Mouse (Mus musculus): Measurements from ENCODE around the gene Trim2.

The Trim2 gene

DNA sequence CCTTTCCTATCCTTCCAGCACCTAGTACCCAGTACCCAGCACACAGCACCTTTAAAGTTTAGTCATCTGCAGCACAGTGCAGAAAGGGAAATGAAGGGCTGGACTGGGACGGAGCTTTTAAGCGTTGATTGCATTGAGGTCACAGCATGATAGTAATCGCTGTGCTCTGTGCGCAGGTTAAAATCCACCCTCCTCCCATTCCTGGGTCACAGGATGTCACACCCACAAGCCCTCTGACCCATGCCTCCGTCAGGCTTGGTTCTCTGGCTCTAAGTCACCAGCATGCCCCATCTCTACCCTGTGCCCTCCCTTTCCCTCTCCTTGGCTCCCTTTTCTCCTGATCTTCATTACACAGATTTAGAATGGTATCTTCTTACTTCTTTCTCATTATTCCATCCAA lies 20.4 kb downstream of the Trim2 start:
- no peak for DNase-seq (ENCODE audit: low read depth, low spot score)

DNA sequence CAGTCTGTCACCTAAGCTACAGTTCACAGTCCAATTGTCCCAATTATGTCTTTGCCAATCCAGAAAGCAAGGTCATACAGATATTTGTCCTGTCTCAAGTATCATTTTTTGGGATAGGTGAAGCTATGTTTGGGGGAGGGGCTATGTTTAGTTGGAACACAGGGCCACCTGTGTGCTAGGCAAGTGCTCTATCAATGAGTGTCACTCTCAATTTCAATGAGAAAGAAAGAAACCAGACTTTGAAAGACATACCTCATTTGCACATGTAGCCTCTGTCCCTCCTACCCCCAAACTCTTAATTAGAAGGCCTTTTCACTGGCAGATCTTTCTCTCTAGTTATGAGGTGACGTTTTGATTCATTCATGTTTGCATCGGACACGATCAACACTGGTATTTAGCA lies 21.9 kb downstream of the Trim2 start:
- no peak for DNase-seq (ENCODE audit: low read depth, low spot score)

DNA sequence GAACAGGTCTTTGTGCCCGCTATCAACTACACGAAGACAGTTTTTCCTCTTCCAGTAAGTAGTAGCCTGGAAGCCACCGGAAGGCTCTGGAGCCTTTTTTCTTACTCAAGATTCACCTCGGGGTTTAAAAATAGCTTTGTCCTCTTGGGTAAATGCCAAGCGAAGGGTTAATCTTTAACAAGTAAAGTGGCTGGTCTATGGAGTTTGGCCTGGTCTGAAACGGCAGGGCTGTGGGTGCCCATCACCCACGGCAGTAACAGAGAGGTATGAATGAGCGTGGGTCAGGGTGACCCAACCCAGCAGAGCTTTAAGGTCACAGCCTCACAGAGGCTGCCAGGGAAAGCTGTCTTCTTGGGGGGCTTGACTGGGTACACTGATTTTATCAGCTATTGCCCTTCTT lies 23.2 kb downstream of the Trim2 start:
- DNase-seq (ENCODE audit: low read depth, low spot score) = no peak

DNA sequence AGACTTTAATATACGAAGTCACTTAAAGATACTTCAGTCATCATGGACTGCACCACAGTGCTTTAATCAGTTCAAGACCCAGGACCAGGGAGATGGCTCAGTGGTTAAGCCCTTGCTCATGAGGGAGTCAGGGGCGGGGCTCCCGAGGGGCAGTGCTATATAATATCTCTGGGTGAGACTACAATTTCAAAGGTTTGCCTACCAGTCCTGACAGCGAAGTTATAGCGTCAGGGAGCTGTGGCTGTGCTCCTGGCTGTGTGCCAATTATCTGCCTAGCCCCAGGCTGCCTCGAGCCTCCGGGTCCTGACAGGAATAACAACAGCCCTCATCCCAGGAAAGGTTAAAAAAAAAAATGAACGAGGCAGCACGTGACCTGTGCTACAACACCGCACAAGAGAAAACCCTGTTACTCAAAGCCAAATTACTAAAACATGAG lies 24.7 kb downstream of the Trim2 start:
- DNase-seq (ENCODE audit: low read depth, low spot score) = no peak

DNA sequence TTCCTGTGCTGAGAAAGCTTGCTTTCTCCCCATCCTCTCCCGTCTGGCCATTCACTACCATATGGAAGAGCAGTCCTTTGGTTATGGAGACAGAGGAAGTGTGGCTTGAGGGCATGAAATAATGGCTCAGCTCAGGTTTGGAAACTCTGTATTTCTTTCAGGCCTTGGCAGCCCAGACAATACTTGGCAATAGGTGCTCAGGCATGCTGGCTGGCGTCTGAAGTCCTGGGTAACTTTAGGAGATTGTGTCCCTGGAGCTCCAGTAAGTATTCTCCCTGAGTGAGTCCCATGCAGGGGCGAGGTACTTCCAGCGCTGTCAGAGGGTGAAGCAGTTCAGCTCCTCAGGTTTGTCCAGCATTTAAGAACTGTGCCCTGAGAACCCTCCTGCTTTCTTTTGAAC lies 27.9 kb downstream of the Trim2 start:
- no peak for DNase-seq (ENCODE audit: low read depth, low spot score)

DNA sequence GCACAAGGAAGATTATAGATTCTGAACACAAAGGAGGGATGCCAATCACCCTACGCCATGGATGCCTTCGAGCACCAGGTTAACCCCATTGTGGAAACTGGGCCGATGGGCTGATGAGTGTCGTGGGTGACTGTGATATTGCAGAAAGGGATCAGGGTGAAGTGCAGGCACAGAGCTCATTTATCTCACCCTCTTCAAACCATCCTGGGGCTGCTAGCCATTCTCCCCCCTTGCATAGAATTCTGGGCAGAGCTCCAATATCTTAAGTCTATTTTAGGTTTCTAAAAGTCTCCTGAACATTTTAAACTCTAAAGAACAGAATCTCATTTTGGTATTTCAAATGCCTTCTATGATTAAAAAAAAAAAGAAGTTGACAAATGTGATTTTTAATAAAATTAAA lies 31.6 kb downstream of the Trim2 start:
- DNase-seq (ENCODE audit: low read depth, low spot score) = no peak

DNA sequence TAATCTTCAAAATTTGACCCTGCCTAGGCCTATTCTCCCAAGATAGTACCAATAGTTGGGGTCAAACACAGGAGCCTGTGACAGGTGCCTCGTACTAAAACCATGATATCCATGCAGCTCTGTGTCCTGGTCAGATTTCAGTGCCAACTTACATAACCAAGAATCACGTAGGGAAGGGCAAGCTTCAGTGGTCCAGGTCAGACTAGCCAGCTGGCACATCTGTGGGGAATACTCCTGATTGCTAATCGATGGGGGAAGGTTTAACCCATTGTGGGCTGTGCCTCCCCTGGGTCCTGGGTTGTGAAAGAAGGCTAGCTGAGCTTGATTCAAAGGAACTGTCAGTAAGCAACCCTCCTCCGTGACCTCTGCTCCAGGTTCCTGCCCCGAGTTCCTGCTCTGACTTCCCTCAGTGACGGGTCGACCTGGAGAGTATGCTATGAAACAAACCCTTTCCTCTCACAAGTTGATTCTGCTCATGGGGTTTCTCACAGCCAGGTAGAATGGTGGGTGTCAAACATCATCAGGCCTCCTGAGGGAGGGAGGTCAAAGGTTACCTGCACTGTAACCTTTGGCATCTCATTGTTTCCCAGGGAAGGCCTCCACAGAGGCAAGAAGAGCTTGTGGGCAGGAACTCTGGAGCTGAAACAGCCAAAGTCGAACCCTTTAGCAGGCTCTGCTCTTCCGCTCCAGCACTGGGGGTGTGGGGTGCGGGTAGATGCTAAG lies 34.2 kb downstream of the Trim2 start:
- DNase-seq (ENCODE audit: low read depth, low spot score) = no peak

DNA sequence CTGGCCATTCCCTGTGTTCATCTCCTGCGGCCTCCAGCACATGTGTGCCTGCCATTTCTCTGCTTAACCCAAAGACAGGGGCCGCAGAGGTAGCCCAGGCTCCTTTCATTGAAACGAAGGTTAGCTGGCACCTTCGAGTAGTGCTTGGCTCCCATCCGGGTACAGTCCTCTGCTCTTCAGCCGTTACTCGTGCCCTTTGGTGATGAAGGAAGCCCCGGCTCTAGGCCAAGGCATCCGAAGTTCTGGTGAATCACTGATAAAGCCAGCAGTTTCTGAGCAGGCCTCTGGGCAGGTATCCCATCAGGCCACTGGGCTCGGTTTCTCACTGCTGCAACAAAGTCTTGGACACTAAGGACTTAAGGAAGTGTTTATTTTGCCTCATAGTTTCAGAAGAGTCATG lies 34.9 kb downstream of the Trim2 start:
- no peak for DNase-seq (ENCODE audit: low read depth, low spot score)

DNA sequence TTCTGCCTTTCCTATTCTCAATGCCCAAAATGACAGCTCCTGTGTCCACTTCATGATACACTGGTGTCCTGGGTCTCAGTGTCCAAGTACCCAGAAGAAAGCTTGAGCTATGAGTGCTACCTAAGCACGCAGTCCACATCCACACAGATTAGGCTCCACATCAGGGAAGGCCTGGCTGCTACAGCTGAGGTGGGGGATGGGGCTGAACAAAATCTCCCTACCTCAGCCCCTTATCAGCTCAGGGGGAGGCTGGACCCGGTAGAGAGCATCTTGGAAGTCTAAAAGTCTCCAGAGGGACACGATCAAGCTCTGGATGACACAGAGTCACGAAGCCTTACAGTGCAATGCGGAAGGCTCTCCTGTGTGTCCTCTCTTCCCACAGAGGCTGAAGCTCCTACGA lies 35.6 kb downstream of the Trim2 start:
- DNase-seq (ENCODE audit: low read depth, low spot score) = no peak

DNA sequence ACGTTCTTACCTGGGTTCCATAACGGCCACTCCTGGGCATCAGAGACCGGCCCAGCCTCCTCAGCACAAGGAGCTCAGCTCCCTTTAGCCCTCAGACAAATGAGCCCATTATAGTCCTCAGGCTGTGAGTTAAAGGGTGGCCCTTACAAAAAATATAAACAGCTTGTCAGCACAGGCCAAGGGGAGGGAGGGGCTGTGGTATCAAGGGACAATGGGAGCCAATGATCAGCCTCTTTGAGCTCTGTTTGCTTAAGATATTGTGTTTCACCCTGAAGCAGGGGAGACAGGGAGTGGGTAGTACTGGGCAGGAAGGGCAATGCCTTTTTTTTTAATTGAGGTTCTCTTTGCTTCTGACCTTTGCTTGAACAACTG lies 36.1 kb downstream of the Trim2 start:
- no peak for DNase-seq (ENCODE audit: low read depth, low spot score)

DNA sequence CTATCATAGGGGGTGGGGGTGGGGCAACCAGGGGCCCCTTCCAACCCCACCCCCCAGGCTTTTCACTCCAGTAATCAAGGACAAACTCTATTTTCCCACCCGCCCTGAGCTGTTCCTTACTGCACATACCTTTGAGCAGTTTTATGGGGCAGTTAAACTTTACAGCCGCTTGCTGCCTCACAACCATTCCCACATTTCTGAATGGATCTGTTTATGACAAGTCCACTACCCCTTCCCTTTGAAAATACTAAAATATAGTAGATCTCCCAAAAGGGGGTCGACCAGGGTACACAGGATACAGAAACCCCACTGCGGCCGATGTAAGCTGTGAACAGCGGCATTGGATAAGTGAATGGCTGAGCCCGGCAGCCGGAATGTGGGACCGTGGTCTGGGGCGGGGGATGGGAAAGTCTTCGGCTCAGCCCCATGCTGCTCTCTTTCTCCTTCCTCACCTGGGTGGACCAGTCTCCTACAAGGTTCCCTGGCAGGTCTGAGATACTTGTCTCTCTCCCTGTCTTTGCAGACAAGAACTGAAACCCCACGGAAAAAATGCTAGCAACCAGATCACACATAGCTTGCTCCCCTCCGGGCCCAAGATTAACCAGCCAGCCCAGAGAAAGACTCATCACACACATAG lies 36.6 kb downstream of the Trim2 start:
- DNase-seq (ENCODE audit: low read depth, low spot score) = no peak

DNA sequence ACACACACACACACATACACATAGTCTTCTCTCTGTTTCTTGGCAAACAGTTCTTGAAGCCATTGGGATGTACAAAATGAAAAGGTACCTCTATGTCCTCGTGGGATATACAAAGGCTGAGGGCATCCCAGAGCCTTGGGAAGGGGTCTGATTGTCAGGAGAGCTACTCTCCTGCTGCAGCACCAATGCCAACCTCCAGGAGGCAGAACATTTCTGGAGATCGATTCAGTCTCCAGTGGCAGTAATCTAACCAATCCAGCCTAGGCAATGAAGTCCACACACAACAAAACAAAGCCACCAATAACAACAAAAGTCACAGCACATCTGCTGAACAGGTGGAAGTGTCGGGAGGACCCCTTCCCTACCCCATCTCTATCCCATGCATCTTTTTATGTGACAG lies 38.2 kb downstream of the Trim2 start:
- DNase-seq (ENCODE audit: low read depth, low spot score) = no peak

DNA sequence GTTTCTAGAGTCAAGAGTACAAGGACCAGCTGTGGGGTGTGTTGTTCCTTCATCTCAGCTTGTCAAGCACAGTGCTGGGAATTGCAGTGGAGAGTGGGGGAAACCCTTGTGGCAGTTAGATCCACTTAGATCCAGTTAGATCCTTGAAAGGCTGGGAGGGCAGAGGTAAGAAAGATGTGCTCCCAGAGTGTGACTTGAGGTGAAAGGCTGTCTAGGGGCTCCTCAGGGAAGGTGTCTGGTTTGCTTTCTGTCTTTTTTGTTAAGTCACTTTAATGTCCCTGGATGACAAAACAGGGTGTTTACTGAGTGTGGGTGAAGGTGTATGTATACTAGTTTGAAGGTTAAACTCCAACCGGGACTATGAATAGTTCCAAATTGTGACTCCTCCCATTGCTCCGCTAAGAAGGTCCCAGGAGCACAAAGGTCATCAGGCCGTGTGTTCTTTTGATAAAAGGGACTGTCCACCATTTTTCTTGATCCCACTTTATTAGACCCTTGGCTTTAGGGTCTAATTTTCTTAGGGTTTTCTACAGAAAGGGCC lies 40.2 kb downstream of the Trim2 start:
- no peak for DNase-seq (ENCODE audit: low read depth, low spot score)

DNA sequence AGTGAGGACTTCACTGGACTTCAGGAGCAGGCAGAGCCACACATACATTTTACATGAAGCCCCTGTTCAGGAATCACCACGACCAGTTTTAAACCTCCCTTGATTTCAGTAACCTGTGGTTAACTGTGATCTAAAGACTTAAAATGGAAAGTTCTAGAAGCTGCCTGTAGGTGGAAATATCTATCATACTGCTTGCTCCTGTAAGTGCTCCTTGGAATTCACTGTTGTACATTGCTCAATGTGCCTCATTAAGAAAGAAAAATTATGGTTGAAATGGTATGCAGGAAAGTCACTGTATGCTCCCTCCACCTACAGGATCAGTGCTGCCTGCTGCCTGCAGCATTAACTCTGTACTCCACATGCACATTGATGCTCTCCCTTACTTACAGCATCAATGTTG lies 41.6 kb downstream of the Trim2 start:
- DNase-seq (ENCODE audit: low read depth, low spot score) = no peak

DNA sequence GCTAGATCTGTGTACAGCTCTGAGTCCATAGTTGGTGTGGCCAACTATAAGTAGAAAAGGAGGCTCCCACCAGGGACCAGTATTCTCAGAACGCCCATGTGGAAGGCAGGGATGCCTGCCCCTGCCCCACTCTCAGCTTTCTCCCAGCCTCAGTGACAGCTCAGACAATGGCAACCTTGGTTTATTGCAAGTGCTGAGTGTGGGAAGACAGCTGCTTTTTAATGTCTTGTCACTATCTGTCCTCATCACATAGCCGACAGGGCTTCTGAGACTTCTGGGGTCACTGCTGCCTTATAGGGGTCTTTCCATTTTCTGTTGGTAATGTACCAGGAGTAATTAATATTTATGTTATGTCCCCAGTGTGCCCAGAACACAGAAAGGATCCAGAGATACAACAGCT lies 42.3 kb downstream of the Trim2 start:
- no peak for DNase-seq (ENCODE audit: low read depth, low spot score)

DNA sequence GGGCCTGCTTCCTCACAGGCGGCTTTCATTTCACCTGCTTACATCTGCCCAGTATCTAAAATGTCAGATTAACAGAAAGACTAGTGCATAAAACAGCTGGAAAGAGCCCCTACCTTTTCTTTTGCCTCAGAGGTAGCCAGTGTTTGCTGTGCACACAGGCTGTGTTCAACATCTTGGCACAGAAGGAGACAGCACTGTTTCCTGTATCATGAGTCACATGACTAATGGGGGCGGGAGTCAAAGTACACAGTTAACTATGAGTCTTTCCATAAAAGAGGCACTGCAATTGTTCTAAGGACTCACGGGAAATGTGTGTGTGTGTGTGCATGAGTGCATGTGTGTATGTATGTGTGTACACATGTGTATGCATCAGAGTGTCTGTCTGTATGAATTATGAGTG lies 43.9 kb downstream of the Trim2 start:
- no peak for DNase-seq (ENCODE audit: low read depth, low spot score)

DNA sequence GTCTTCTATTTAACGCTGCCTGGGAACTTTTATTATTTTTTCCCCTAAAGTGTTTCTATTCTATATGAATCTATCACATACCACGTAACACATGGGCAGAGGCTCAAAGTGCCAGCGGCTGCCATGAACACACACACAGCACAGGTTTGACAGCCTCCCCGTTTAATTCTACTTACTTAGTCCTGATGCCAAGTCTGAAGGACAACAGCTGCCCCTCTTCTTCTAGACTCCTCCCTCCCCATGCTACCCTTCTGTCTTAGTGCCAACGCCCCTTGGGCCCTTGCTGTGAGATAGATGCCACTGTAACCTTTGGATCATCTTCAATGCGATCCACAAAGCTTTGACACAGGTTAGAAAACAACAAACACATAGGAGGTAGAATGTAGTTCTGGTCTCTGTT lies 44.8 kb downstream of the Trim2 start:
- DNase-seq (ENCODE audit: low read depth, low spot score) = no peak

DNA sequence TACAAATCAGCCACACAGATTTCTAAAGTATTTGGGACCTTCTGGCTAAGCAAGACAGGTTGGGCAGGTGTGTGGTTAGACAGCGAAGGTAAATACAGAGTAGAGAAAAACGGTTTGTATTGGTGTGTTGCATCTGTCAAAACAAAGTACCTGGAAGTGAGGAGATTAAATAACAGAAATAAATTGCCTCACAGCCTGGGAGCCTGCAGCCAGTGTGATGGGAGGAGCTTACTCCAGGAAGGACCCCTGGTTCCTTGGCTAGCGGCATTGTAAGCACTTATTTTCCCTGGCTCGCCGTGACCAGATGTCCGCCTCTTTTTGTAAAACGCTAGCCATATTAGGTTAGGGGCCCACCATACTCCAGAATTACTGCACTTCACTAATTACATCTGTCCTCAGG lies 45.8 kb downstream of the Trim2 start:
- DNase-seq (ENCODE audit: low read depth, low spot score) = no peak

DNA sequence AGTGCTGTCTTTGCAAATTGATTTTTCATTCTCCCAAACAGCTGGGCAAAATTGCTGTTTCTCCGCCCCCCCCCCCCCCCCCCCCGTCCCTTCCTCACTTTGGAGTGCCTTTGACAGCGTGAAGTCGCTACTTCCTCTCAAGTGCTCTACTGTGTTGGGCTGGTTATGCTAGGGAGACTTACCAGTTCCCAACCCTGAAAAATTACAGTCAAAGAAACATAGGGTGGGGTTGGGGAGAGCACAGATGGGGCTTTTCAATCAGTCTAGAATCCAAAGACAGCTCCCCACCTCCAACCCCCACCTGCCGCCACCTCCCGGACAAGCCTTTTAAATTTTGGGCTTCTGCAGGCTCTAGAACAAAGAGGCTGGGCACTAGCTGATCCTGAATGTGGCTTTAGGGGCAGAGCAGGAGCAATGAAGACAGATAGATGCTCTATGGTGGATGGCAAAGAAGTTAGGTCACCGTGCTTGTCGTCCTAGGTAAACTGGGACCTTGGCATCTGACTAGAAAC lies 46.6 kb downstream of the Trim2 start:
- DNase-seq (ENCODE audit: low read depth, low spot score) = no peak

DNA sequence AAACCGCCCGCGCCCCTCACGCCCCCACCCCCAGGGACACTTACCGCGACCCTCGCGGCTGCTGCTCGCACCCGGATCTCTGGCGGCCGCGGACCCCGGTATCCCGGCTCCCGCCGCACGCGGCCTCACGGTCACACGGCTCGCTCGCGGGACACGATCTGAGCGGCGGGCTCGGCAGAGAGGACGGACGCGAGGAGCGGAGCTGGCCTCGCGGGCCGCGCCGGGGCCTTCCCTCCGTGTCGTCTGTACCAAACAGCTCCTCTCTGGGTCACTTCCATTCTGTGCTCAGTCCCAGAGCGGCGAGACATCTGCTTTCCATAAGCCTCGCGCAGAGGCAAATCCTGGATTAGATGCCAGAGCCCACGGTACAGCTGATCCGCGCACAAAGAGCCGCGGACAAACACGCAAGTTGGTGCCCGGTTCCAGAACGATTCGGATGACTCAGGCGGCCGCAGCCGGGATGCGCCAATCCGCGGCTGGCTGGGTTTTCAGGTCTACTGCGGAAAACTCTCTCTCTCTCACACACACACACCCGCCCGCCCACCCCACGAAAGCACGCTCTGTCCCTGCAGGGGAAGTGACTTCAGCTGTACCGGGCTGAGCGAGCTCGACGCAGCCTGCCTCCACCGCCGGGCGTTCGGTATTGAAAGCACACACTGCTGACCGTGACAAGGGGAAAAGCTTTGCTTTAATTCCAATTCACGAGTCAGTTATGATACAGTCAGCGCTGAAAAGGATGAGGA lies 47.2 kb downstream of the Trim2 start:
- DNase-seq (ENCODE audit: low read depth, low spot score) = peak; percentile 81

DNA sequence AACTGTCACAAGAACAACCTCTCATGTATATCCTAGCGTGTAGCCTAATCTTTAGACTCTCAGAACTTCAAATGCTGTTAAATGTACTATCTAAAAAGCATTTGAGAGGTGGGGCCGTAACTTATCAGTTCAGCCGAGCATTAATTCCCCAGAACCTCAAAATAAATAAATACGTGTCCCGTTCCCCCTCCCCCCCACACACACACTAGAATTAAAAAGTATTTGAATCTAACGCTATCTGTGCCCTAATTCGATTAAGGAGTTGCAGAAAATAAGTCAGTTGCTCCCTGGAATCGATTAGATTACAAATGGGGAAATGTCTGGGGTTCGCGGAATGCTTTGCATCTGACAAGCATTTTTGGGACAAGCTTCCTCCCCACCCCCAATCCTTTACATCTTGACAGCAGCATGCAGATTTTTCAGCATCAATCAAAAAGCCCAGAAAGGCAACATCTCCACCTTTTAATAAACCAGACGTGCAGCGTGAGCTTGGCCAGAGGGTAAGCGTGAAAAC lies 48.1 kb downstream of the Trim2 start:
- DNase-seq (ENCODE audit: low read depth, low spot score) = no peak

DNA sequence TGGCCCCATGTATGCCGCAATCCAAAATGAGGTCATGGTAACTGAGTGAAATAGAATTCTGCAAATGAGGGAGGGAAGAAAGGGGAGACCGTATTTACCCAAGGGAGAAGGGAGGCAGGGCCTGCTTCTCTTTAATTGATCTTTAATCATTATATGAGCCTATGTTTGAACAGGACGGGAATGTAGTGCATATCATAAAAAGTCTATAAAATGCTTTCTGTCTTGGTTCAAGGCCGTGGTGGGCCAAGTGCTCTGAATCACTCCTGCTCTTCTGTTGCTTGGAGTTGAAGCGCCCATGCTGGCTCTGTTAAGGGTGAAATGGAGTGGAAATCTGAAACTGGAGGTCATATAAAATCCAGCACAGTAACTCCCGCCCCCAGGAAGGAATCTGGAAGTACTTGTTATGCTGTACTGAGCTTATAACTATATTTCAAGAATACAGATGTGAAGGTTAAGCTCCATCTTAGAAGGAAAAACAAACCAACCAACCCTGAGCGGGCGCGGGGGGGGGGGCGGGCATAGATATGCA lies 48.6 kb downstream of the Trim2 start:
- no peak for DNase-seq (ENCODE audit: low read depth, low spot score)
